Mouse (Mus musculus) lung, postnatal 0 days (tissue): ENCODE data around the gene Bnc1. TPM values are rescaled to one million over a fixed set of nuclear protein-coding genes. Genes with fewer than 3 reads are reported as not detected.

ENCODE experiments used
- ATAC-seq: fragments of 200-750 bp; cut with Nextera tagmentation; 2 replicates; pipeline ENCODE4 v1.8.0; 2017; ENCODE audit warnings: moderate library complexity
- DNase-seq: peaks from one replicate; pipeline ENCODE4 v3.0.0-alpha.2; 2016; ENCODE audit warnings: low spot score
- H3K27ac ChIP-seq: fragments of 300-500 bp; sonication (generic); 2 replicates; pipeline ENCODE4 v1.5.1; 2014; ENCODE audit warnings: antibody characterized with exemption, mild to moderate bottlenecking, low read length, mixed read lengths
- H3K27me3 ChIP-seq: fragments of 300-500 bp; sonication (generic); replicated peaks from 2 replicates; pipeline ENCODE4 v1.6.1; 2014; ENCODE audit warnings: low read length, mixed read lengths; ENCODE audit not compliant: insufficient read depth
- H3K36me3 ChIP-seq: fragments of 300-500 bp; sonication (generic); 2 replicates; pipeline ENCODE4 v1.6.1; 2014; ENCODE audit warnings: low read length, mixed read lengths; ENCODE audit not compliant: insufficient read depth
- H3K4me1 ChIP-seq: fragments of 300-500 bp; sonication (generic); 2 replicates; pipeline ENCODE4 v1.6.1; 2014; ENCODE audit warnings: antibody characterized with exemption, low read depth, low read length, mixed read lengths; ENCODE audit not compliant: insufficient read depth
- H3K4me2 ChIP-seq: fragments of 300-500 bp; sonication (generic); replicated peaks from 2 replicates; pipeline ENCODE4 v1.6.1; 2014; ENCODE audit warnings: low read depth, mild to moderate bottlenecking, low read length, moderate library complexity, mixed read lengths
- H3K4me3 ChIP-seq: fragments of 300-500 bp; sonication (generic); 2 replicates; pipeline ENCODE4 v1.5.1; 2014; ENCODE audit warnings: low read depth, low read length
- H3K9ac ChIP-seq: fragments of 300-500 bp; sonication (generic); replicated peaks from 2 replicates; pipeline ENCODE4 v1.6.1; 2014; ENCODE audit warnings: low read depth, mild to moderate bottlenecking
- H3K9me3 ChIP-seq: fragments of 300-500 bp; sonication (generic); 2 replicates; pipeline ENCODE4 v1.6.1; 2016; ENCODE audit warnings: low read length, mixed read lengths
- CTCF ChIP-seq: IDR thresholded peaks from 2 replicates; pipeline ENCODE4 v1.5.1; 2016; ENCODE audit warnings: antibody characterized with exemption, mild to moderate bottlenecking
- EP300 ChIP-seq: IDR thresholded peaks from 2 replicates; pipeline ENCODE4 v1.6.1; 2016; ENCODE audit warnings: antibody characterized with exemption, mild to moderate bottlenecking, control low read depth
- WGBS: fragments of 180-500 bp; shearing (Covaris S2); extraction: QIAGEN DNeasy Blood & Tissue Kit; methylation state at CpG from one replicate; pipeline ENCODE4 v1.1.7; 2014; 5-methylcytosine and 5-hydroxymethylcytosine counted together
- polyA plus RNA-seq: library from polyadenylated mRNA; unstranded; fragments of >200 nt; fragmentation: Nextera tagmentation; extraction: Ambion mirVana; gene quantifications from 2 replicates; pipeline ENCODE4 v1.2.1, GENCODE M21; 2015

Gene Bnc1
- 0.58 and 0.61 TPM in 2 replicates for polyA plus RNA-seq

GRCm38 (mm10) chr7:81992131-81993061, at the start of gene Bnc1:
TSS of gene Bnc1 (minus strand) at chr7:81992292.
- H3K4me2 ChIP-seq, result peak within 1 kb of the TSS; percentile 90
- ATAC-seq, result peak; percentile 72
- H3K27me3 ChIP-seq, result peaks cover 65% of the 10 kb centered on the region
- peak within 1 kb of the TSS; percentile 45 for H3K4me3 ChIP-seq
- TF ChIP-seq EP300 (no peak), CTCF (no peak)
- no peaks in the 10 kb centered on the region for H3K36me3 ChIP-seq
- no peaks in the 10 kb centered on the region for H3K9me3 ChIP-seq
- H3K4me1 ChIP-seq, result no peaks in the 10 kb centered on the region
- WGBS, result 1% methylated on average over 50 of the region's 105 CpGs
- H3K27ac ChIP-seq, result no peak within 1 kb of the TSS
- DNase-seq, result peak; percentile 9
- H3K9ac ChIP-seq, result no peak within 1 kb of the TSS

GRCm38 (mm10) chr7:82033347-82033746, 41.3 kb upstream of the Bnc1 start:
- Histone ChIP-seq H3K27ac (no peak overlapping the region), H3K4me1 (no peaks in the 10 kb centered on the region), H3K4me2 (no peak overlapping the region), H3K27me3 (no peaks in the 10 kb centered on the region), H3K36me3 (no peaks in the 10 kb centered on the region), H3K9ac (no peak overlapping the region), H3K4me3 (no peak overlapping the region), H3K9me3 (no peaks in the 10 kb centered on the region)
- no peak for ATAC-seq
- TF ChIP-seq EP300, result no peak
- no peak for TF ChIP-seq CTCF
- 55% methylated on average over 1 of the region's 1 CpGs for WGBS
- no peak for DNase-seq

- TF ChIP-seq EP300 (no peak), CTCF (no peak)
- ATAC-seq (peak; percentile 56), DNase-seq (peak; percentile 61)
- Histone ChIP-seq H3K36me3 (no peaks in the 10 kb centered on the region), H3K4me1 (no peaks in the 10 kb centered on the region), H3K4me2 (no peak overlapping the region), H3K9ac (no peak overlapping the region), H3K4me3 (no peak overlapping the region), H3K27ac (no peak overlapping the region), H3K27me3 (no peaks in the 10 kb centered on the region), H3K9me3 (no peaks in the 10 kb centered on the region)
- 48% methylated on average over 9 of the region's 9 CpGs for WGBS
Observed at GRCm38 (mm10) chr7:82029666-82030065, 37.6 kb upstream of the Bnc1 start.

- Histone ChIP-seq H3K4me1 (no peaks in the 10 kb centered on the region), H3K4me3 (no peak overlapping the region), H3K27me3 (no peaks in the 10 kb centered on the region), H3K4me2 (no peak overlapping the region), H3K27ac (no peak overlapping the region), H3K9me3 (no peaks in the 10 kb centered on the region), H3K36me3 (no peaks in the 10 kb centered on the region), H3K9ac (no peak overlapping the region)
- 40% methylated on average over 2 of the region's 2 CpGs for WGBS
- no peak for ATAC-seq
- TF ChIP-seq EP300 (no peak), CTCF (no peak)
- DNase-seq, result no peak
Observed at GRCm38 (mm10) chr7:82025802-82026201, 33.7 kb upstream of the Bnc1 start.

GRCm38 (mm10) chr7:82023676-82024075, 31.6 kb upstream of the Bnc1 start:
- Histone ChIP-seq H3K4me3 (no peak overlapping the region), H3K36me3 (no peaks in the 10 kb centered on the region), H3K27me3 (no peaks in the 10 kb centered on the region), H3K9ac (no peak overlapping the region), H3K9me3 (no peaks in the 10 kb centered on the region), H3K27ac (no peak overlapping the region), H3K4me1 (no peaks in the 10 kb centered on the region), H3K4me2 (no peak overlapping the region)
- ATAC-seq (no peak), DNase-seq (no peak)
- 89% methylated on average over 2 of the region's 2 CpGs for WGBS
- TF ChIP-seq CTCF (no peak), EP300 (no peak)

GRCm38 (mm10) chr7:82022404-82022803, 30.3 kb upstream of the Bnc1 start:
- WGBS, result 91% methylated on average over 1 of the region's 1 CpGs
- TF ChIP-seq EP300, result no peak
- H3K27me3 ChIP-seq, result no peaks in the 10 kb centered on the region
- H3K9ac ChIP-seq, result no peak overlapping the region
- no peak overlapping the region for H3K27ac ChIP-seq
- H3K4me1 ChIP-seq, result no peaks in the 10 kb centered on the region
- DNase-seq (no peak), ATAC-seq (no peak)
- H3K4me2 ChIP-seq, result no peak overlapping the region
- no peak overlapping the region for H3K4me3 ChIP-seq
- H3K9me3 ChIP-seq, result no peaks in the 10 kb centered on the region
- H3K36me3 ChIP-seq, result no peaks in the 10 kb centered on the region
